Mouse (Mus musculus) MEL-GATA-1-ER (cell line): ENCODE results near the gene Tenm4.

Experiments
- DNase-seq: peaks from one replicate; pipeline ENCODE4 v3.0.0-alpha.2; 2012; ENCODE audit warnings: low read depth; ENCODE audit errors: extremely low read depth

Gene Tenm4

DNA sequence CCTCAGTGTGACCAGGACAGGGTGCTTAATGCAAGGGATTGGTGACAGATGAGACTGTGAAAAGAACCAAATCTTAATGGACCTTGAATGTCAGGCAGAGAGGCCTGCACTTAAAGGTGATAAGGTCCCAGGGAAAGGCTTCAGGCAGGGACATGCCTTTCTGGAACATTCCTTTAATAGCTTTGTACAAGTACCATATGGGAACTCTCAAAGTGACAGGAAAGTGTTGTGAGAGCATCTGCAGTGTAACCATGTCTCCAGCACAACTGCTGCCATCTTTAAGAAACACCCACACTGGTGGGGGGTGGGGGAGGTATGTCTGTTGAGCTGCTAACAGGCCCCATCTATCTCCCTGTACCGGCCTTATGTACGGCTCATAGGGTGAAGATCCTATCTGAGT, 506.0 kb downstream of the Tenm4 start:
- DNase-seq = no peak

DNA sequence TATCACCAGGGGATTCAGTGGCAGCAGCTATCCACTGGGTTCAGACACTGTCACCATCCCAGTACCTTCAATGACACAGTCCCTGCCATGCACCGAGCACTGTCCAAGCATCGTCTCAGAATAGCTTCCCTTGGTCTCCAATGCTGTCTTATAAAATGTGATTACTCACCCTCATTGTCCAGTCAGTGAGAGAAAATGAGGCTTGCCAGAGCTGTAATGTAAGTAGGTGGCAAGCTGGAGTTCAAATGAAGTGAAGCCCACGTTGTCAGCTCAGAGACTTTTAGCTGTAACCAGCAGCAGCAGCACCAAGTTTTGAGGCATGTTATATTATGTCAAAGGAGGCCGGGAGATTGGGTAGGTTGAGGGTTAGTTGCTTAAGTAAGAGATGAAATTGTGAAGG, 507.2 kb downstream of the Tenm4 start:
- DNase-seq = no peak

DNA sequence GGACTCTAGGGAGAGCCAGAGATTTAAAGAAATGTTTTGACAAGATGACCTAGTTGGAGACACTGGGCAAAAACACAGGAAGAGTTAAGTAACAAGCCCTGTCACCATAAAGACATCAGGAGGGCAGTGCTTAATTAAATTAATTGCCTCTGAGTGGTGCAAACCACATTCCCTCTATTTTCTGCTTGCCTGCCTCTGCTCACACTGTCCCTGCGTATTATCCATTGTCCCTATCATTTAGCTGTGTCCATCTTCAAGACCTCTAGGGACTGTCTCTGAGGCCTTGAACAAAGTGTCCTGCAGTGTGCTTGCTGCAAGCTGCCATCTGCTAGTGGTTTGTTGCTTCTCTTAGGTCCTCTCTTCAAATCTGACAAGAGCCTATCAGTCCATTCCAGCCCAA, 508.7 kb downstream of the Tenm4 start:
- no peak for DNase-seq

DNA sequence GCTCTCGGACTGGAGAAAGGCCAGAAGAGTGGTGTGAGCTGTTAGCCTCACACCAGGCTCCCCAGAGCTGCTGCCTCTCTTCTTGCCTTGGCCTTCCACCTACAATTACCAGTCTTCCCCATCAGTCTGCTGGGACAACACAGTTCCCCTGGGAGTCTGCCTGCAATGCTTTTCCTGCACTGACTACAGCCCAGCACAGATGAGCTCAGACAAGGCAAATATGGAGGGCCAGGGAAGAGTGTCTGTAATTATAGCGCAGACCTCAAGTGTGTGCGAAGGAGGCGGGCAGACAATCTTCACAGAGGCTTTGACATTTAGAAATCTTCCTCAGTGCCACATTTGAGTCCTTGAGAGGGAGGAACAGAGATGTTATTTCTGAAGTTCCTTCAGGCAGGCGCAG, 509.4 kb downstream of the Tenm4 start:
- no peak for DNase-seq

DNA sequence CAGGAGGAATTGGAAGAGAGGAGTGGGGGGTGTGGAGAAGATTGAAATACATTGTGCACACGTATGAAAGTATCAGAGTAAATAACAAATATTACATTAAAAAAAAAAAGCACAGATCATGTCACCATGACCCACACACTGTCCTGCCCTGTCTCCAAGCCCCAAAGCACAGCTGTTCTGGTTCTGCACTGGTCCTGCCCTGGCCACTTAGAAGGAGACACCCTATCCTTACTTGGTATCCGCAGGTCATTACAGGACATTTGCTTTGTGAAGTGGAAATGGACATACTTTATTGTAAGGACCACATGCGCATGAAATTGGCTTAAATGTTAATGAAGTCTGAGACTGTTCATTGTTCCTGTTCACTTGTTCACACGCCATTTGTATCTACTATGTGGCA, 510.8 kb downstream of the Tenm4 start:
- no peak for DNase-seq

DNA sequence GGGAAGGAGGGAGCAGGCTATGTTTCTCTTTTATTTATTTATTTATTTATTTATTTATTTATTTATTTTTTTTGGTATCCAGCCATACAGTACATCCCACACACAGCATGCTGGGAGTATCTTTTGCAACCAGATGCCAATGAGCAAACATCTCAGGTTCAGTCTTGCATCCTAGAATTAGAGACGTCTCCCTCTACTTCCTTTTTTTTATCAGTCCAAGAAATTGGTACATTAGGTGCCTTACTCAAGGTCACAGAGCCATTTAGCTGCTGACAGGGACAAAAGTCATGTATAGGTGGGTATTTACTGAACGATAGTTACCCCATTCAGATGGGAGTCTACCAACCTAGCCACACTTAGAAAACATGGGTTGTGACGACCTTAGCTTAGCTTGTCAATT, 517.1 kb downstream of the Tenm4 start:
- peak; percentile 50 for DNase-seq

DNA sequence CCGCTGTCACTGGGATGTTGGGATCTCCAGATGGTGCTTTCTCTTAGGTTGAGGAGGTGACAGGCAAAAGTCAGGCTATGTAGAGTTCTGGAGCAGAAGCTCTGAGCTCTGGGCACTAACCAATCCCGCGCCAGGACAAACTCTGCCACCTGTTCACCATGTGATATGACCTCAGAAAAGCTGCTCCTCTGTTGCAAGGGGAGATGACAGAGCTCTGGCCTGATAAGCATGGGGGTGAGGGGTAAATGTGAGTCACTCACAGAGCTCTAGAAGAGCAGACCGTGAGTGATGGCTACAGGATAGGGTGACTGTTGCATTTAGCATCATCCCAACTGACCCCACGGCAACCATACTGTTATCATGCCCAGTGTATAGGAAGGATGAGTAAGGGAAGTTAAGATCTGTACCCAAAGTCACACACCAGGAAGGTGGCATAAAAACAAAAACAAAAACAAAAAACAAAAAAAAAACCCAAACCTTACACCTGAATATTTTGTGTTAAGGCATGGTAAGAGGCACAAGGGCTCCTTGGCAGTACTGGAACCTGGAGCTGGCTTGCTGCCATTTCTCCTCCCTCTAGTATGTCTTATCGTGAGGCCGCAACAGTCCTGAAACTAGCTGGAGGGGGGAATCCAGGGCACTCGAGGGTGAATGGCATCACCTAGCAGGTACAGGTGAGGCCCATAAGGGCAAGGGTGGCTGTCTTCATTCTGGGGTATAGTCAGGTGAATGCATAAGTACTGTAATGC, 530.2 kb downstream of the Tenm4 start:
- peak; percentile 75 for DNase-seq

DNA sequence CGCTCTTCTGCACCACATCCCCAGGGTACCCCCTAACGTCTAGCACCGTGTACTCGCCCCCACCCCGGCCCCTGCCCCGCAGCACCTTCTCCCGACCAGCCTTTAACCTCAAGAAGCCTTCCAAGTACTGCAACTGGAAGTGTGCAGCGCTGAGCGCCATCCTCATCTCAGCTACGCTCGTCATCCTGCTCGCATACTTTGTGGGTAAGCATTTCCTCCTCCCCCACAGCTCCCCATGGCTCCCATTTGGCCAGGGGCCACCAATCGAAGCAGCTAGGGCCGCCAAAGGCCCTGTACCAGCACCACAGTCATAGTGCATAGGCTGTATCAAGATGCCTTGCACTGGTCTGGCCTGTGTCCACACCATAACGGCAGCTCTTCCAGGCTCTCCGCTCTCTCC, 532.9 kb downstream of the Tenm4 start:
- peak; percentile 32 for DNase-seq

DNA sequence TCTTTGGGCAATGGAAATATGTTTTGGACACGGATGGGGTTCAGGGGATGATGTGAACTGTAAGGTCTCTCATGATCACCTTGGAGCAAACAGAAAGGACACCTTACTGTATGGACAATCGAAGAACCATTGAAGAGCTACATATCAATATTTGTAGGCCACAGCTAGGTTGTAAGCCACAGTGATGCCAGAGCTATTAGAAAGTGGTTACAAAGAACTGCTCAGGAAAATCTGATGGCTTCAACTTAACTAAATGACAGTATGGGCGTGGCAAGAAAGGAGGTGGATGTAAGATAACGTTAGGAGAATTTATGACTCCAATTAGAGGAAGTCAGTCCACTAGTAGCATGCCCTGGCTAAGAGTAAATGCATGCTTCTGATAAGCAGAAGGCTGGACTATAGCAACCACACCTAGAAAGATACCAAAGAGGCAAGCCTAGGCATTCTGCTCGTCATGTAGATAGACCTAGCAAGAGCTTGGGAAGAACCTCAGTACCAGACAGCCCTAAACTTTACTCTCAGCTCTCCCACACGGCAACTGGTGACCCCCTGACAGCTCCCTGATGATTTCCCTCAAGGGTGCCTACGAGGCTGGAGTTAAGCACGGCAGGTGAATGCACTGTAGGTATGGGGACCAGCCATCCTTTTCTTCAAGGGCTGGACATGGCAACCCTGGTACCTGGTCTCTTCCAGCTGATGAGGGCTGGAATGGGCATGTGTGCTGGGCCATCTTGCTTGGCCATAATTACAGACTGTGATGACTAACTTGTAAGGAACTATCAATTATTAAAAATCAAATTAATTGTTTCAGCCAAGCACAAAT, 534.5 kb downstream of the Tenm4 start:
- peak; percentile 99 for DNase-seq

DNA sequence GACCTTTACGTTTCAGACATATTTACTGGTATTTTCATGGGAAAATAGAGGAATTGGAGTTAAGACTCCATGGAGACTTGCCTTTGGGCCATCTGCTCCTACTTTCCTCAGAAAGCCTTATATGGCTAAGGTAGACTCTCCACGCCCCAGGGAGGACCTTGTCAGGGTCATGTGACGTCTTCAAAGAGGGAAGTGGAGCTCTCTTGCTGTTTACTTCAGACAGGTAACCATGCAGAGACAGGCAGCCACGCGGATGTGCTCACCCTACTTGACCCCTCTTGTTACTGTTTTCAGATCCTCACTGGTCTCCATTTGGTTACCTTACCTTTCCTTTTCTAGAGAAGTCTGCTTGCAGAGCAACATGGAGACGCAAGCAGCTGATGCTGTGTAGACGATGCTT, 535.5 kb downstream of the Tenm4 start:
- no peak for DNase-seq

DNA sequence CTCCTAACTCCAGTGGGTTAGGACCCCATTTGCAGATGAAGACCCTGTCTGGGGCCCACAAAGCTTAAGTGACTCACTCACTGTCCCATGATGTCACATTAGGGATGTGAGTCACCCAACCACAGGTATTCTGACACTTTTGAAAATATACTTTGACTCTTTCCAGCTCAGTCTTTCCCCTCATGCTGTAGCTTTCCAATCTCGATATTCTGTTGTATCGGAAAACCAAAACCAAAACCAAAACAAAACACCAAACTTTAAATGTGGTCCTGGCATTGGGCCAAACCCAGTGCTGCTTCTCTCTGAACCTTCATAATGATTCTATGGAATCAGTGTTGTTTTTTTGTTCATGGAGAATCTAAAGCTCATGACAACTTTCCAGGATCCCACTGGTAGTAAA, 536.1 kb downstream of the Tenm4 start:
- no peak for DNase-seq

DNA sequence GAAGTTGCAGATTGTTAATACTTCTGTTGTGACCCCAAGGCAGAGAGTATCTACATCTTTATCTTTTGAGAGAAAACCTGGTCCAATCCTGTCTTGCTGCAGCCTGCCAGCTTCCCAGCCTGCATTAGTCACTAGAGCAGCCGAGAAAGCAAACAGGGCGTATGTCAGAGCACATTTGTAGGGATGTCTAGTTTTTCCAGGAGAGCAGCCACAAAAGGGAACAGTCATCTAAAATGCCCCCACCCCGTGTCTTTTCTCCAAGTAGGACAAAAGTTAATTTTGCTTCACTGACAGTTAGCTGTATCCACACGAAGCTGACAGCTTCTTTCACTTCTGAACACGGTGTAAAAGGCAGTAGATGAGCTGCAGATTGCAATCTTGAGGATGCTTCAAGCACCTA, 537.0 kb downstream of the Tenm4 start:
- no peak for DNase-seq

DNA sequence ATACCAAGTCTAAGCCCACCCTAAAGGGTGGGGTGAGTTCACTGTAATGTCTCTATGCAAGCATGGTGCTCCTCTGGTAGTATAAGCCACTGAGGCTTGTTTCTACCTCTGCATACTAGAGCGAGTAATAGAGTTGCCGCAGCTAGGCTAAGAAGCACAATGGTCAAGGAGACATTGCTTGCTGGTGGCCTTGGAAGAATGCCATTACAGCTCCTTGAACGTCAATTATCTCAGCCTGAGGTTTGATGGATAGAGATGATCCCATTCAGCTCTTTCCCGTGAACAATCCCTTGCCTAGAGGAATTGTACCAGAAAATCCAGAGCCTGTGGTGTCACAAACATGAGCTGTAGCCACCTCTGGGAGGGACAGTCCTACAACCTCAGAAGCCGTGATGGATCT, 537.5 kb downstream of the Tenm4 start:
- no peak for DNase-seq

DNA sequence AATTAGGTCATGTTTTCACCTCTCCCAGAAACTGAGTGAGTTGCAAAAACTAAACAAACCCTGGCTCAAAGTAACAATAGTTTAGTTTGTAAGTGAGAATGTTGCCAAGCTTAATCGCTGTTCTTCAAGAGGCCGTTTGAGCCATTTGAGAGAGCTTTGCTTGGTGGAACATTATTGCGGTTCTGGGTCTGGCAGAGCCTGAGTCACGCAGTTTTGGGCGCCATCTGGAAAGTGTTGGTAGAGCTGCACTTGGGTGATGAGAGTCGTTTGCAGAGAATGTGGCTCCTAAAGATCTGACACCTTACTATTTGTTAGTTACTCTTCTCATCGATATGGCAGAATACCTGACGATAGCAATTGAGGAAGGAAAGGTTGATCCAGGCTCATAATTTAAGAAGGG, 537.9 kb downstream of the Tenm4 start:
- DNase-seq = no peak

DNA sequence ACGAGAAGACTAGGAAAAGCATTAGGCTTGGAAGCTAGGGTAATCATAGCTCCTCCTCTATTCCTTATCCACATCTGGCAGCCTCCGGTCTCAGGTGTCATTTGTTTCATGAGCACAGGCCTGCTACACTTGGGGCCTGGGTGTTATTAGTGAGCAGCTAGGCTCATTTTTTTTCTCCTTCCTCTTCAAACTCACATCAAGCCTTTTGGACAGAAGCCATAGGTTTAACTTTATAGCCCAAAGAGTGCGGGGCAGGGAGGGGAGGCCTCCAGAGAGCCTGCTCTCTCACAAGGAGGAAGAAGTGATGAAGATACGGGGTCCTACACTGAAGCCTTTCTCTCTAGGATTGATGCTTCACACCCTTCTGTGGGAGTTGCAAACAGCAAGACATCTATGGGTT, 538.8 kb downstream of the Tenm4 start:
- no peak for DNase-seq

DNA sequence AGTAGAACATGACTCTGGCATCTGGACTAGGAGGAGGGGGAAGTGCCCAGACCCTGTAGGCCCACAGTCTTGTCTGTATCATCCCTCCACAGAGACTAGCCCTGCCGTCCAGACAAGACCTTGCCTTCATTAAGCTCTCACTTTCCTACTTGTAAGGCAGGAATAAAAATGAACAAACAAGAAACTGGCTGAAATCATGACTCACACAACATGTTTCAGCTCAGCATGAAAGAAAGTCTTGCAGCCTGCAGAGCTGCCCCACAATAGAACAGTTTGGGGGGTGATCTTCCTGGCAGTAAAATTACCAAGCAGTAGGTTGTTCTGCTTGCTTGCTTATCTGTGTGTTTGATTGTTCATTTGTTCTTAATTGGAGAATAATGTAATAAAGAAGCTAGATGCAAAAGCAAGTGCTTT, 539.6 kb downstream of the Tenm4 start:
- DNase-seq = no peak

DNA sequence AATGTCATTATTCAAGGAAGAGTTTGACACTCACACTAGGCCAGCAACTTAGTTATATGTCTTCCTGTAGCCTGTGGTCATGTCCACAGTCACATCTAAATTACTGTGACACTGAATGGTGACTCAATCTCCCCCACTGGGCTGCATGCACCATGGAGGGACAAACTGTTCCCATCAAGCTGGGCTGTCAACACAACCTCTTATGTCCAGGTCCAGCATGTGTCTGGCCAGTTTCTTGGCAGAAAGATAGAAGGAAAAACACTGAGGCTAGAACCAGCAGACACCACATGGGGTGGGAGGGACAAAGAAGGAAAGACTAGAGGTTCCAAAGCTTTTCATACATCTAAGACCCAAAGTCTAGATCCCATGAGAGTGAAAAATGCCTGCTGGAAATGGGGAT, 541.8 kb downstream of the Tenm4 start:
- DNase-seq = no peak

DNA sequence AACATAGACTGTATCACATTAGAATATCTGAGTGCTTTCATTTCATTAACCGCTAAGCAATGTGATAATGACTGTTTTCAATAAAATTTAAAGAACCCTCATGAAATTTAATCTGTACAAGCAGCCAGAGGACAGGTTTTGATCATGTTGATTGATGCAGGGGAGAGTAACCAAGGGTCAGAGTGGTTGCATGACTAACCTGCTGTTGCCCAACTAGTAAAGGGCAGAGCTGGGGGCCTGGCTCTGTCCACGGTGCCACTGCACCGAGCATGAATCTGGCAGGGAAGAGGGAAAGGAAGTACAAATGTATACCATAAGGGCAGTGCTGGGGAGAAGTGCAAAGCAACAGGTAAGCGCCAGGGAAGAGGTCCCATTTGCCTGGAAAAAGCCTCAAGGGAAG, 545.9 kb downstream of the Tenm4 start:
- DNase-seq = no peak

DNA sequence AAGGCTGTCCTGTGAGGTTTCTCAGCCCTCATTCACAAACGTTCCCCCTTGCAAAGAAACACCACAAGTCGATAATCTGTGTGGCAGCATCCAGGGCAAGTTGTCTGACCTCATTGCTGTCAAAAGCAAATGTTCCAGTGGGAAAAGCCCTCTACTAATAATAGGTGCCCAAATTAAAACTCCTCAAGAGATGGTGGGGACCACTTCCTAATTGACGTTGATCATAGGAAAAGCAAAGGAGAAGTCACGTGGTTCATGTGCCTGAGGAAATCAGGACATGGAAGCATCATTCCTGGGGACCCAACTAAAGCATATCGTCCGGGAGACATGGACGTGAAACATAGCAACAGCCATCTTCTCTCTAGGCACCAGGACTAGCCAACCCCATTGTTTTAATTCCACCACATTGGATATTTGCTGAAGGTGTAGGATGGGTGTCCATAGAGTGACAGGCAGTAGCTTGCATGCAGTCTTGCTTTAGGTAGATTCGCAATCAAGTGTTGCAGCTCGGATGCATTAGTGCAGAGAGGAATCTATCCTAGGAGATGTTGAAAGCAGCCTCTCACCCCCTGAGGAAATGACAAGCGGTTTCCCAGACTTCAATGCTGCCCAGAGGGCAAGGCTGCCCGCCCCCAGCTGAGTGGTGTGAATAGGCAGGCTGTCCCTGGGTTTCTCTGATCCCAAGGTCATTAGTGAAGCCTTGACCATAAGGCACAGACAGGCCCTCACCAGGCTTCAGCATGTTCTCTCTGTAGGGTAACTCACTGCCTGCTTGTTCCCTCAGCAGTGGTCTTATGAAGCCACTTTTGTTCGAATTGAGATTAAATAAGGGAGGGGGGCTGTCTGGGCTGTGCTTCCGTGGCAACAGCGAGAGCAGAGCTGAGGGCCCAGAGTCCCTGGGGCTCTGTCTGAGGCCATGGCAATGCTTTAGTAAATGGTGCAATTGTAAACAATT, 547.4 kb downstream of the Tenm4 start:
- no peak for DNase-seq

DNA sequence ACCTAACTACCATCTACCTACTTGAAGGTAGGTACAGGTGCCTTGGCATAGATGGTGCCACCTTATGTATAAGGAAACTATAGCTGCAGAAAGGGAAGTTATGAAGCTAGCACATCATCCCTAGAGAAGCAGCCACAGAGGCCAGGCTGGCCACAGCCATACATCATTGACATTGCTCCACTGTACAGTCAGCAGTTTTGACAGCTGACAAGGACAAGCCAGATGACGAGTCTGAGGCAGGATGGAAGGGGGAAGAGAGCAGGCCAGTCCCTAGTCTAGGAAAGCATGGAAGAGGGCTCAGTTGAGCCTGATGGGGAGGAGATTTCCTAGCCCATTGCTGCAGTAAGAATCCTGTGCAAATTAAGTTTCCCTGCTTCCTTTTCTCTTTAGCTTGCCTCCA, 548.9 kb downstream of the Tenm4 start:
- DNase-seq = no peak

DNA sequence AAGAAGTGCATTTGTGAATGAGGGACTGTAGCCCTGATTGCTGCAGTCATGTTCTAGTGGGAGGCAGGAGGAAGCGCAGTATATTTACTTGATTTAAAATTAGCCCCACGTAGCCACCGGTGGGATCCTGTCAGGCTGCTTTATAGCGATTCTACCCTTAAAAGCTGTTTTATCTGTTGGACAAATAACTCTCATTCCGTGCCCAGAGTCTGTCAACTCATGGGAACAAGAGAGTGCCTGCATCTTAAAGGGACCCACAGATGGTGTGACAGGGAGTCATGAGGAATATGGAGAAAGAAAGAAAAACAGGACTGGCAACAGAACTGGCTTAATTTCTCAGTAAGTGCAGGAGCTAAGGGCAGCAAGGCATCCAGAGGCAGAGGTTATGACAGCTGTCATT, 549.4 kb downstream of the Tenm4 start:
- DNase-seq = no peak

DNA sequence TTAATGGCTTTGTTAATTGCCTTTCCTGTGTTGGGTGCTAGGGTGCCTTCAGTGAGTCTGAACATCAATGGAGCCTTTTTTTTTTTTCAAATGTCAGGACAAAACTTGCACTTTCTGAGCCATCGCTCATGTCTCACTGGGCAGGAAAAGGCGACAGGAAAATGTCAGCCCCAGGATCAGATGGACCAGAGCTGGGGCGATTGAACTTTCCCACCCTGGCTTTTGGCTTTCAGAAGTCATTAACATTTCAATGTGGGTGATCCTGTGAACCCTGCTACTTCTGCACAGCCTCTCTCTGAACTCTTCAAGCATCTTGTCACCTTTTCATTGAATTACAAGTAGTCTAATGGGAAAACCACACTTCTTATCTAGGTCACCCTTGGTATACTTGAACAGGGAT, 551.8 kb downstream of the Tenm4 start:
- no peak for DNase-seq
